Mouse (Mus musculus) heart, adult 2 months (tissue): ENCODE measurements around the gene Gm20517.

Source experiments
- EP300 ChIP-seq: fragments of 200-500 bp; IDR thresholded peaks from 2 replicates; pipeline ENCODE4 v1.6.1; 2011; ENCODE audit warnings: low read depth, low read length, control low read depth; ENCODE audit not compliant: insufficient read depth
- POLR2A ChIP-seq: fragments of 200-500 bp; IDR thresholded peaks from 2 replicates; pipeline ENCODE4 v1.6.1; 2011; ENCODE audit warnings: mild to moderate bottlenecking, low read depth, low read length, control low read depth; ENCODE audit not compliant: insufficient read depth

DNA sequence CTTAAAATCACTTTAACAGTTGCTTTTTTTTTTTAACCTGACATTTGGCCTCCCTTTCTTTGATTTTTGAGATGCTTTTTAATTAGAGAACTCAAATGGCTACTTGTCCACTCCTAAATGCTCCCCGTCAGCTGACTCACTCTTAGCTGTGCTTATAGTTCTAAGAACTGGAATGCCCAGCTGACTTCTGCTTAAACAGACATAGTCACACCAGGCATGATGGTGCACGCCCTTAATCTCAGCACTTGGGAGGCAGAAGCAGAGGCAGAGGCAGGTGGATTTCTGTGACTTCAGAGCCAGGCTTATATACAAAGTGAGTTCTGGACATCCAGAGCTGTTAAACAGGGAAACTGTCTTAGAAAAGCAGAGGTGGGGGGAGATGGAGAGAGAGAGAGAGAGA is 40.6 kb downstream of the Gm20517 start:
- TF ChIP-seq EP300 (no peak), POLR2A (no peak)
